Mouse (Mus musculus) neural tube, embryonic 10.5 days (tissue): Measurements from ENCODE around the gene Gstm4.
A peak's percentile ranks its signal among the peaks of the same experiment; 100 is the strongest.
"Not testable (repeated sequence)": the region's sequence is repeated elsewhere in the genome, so short reads cannot be mapped to it uniquely, and the experiment has no call there.

Source experiments
- DNase-seq: peaks from one replicate; pipeline ENCODE4 v3.0.0-alpha.2; 2017; ENCODE audit warnings: low spot score; ENCODE audit errors: extremely low spot score

The Gstm4 gene

GRCm38 (mm10) chr3:108070295-108071293 is 25.9 kb upstream of the Gstm4 start:
- DNase-seq: peak; percentile 49

GRCm38 (mm10) chr3:108069231-108069870 is 24.7 kb upstream of the Gstm4 start:
- no peak for DNase-seq

GRCm38 (mm10) chr3:108068826-108069225 is 24.1 kb upstream of the Gstm4 start:
- DNase-seq: no peak

DNA sequence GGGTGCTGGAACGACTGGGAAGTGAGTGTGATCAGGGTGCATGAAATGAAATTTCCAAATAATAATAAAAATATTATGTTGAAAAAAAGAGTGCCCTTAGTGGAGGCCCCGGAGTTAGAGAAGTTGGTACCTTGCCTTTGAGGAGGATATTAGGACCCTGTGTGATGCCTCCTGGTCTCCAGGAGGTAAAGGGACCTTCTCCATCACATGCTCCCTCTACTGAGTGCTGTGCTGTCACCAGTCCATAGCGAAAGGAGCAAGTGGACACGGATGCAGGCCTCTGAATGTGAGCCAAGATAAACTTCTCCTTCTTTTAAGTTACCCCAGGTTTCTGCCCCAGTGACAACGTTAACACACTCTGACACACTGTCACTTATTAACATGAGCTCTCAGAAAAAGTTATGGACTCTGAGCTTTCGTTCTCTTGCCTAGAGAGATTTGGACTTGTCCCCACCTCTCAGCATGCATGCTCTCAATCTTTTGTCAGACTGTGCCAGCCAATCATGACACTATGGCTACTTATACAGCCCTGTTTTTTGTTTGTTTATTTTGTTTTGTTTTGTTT is 22.8 kb upstream of the Gstm4 start:
- DNase-seq: no peak

GRCm38 (mm10) chr3:108065551-108065950 is 20.9 kb upstream of the Gstm4 start:
- DNase-seq: no peak

GRCm38 (mm10) chr3:108064672-108065071 is 20.0 kb upstream of the Gstm4 start:
- no peak for DNase-seq

GRCm38 (mm10) chr3:108062648-108063047 is 18.0 kb upstream of the Gstm4 start:
- no peak for DNase-seq

DNA sequence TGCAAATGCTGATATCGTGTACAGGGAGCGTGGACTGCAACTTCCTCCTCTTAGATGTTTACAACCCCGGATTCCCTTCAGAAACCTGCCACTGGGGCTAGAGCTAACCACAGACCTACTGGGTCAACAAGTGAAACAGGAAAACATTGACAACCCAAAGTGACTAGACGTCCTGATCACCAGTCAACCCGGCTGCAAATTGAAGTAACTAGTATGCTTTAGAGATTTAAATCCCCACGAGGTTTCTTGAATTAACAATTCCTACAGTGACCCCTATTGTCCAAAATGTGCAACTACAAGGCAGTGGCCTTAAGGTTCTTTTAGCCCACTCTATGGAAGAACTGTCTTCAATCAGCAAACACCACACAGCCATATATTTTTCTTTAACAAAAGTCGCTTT is 16.7 kb upstream of the Gstm4 start:
- DNase-seq: peak; percentile 52

GRCm38 (mm10) chr3:108050493-108050892 is 5.8 kb upstream of the Gstm4 start:
- DNase-seq: no peak

GRCm38 (mm10) chr3:108048306-108048705 is 3.6 kb upstream of the Gstm4 start:
- DNase-seq: no peak

- no peak for DNase-seq
These were observed 2.4 kb upstream of the Gstm4 start for GRCm38 (mm10) chr3:108046944-108047655.

- no peak for DNase-seq
These were observed 11.5 kb downstream of the Gstm4 start for GRCm38 (mm10) chr3:108033156-108033555.

GRCm38 (mm10) chr3:108032113-108032512 is 12.6 kb downstream of the Gstm4 start:
- no peak for DNase-seq

DNA sequence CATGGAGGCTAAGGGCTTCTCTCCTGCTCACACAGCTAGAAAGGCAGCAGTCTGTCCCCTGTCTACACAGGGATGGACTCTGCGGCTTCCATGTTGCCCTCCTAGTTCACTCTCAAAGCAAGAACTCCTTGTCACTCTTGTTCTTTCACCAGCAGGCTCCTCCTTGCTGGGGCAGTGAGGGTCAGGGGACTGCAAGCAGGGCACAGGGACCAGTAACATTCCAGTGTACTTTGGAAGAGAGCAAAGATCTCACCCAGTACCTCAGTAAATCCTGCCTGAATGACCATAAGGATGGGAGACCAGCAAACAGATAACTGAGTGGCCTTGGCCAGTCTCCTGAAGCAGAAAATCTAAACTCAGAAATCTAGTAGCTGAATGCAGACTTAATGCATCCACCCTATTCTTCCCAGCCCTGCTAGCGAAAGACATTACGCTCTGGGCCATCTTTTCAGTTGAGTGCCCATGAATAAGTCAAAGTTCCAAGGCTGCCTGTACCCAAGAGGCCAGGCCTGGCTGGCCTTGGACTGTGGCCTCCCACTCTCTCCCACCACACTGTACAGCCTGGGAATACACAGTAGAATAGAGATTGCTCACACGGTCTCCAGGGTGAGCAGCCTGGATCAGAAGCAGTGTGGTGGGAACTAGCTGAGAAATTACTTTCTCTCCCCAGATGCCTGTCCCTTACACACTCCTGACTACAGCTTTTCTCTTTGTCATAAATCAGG is 15.9 kb downstream of the Gstm4 start:
- no peak for DNase-seq

DNA sequence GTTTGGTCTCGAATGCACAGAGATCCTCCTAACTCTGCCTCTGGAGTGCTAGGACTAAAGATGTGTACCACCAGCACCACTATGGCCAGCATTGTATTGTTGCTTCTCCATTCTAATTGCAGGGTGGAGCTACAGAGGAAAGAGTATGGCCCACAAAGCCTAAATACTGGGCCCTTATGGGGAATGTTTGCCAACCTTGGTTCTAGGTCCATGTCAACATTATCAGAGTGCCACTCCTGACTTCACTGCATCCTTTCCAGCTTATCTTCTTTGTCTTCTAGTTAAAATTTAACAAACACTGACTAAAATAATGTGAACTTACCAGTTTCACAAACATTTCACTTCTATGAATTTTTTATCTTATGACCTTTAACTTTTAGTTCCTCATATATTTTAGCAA is 18.1 kb downstream of the Gstm4 start:
- DNase-seq: no peak

GRCm38 (mm10) chr3:108026049-108026448 is 18.6 kb downstream of the Gstm4 start:
- DNase-seq: no peak

DNA sequence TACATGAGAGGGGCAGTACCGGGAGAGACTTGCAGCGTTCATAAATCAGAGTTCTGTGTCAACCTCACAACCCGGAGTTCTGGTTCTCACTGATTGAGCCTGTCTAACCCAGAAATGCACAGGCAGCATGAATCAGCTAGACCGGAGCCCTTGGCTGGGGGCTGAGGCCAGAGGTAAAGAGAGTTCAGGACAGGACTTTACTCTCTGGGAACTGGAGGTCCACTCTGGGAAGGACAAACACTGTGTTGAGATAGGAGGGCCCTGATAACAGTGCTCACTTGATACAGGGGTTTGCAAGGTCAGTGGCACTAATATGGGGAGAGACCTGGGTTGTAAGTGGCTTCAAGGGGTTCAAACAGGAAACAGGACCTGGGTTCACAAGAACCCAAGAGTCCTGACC is 19.4 kb downstream of the Gstm4 start:
- DNase-seq: no peak

GRCm38 (mm10) chr3:108022650-108023049 is 22.0 kb downstream of the Gstm4 start:
- DNase-seq: no peak

- DNase-seq: not testable (repeated sequence)
These were observed 24.2 kb downstream of the Gstm4 start for GRCm38 (mm10) chr3:108020351-108021022.

- DNase-seq: not testable (repeated sequence)
These were observed 25.5 kb downstream of the Gstm4 start for GRCm38 (mm10) chr3:108019226-108019625.
